Mouse (Mus musculus) embryonic facial prominence, embryonic 11.5 days (tissue): ENCODE data around the gene Adap1. TPM values are rescaled to one million over a fixed set of nuclear protein-coding genes. Genes with fewer than 3 reads are reported as not detected.

ENCODE experiments used
- ATAC-seq: fragments of 200-750 bp; cut with Nextera tagmentation; replicated peaks from 2 replicates; pipeline ENCODE4 v1.8.0; 2017; ENCODE audit warnings: low read depth; ENCODE audit not compliant: insufficient number of reproducible peaks, low FRiP score, low TSS enrichment
- DNase-seq: peaks from one replicate; pipeline ENCODE4 v3.0.0-alpha.2; 2015; ENCODE audit warnings: low spot score
- H3K27ac ChIP-seq: fragments of 300-500 bp; sonication (generic); replicated peaks from 2 replicates; pipeline ENCODE4 v1.5.1; 2014; ENCODE audit warnings: mild to moderate bottlenecking, low read depth, low read length, control low read depth
- H3K27me3 ChIP-seq: fragments of 300-500 bp; sonication (generic); 2 replicates; pipeline ENCODE4 v1.6.1; 2014; ENCODE audit warnings: mild to moderate bottlenecking, low read length, moderate library complexity, mixed read lengths; ENCODE audit not compliant: control insufficient read depth, insufficient read depth
- H3K36me3 ChIP-seq: fragments of 300-500 bp; sonication (generic); replicated peaks from 2 replicates; pipeline ENCODE4 v1.6.1; 2014; ENCODE audit warnings: low read depth, mild to moderate bottlenecking, low read length, moderate library complexity, mixed read lengths; ENCODE audit not compliant: control insufficient read depth, insufficient read depth
- H3K4me1 ChIP-seq: fragments of 300-500 bp; sonication (generic); 2 replicates; pipeline ENCODE4 v1.6.1; 2014; ENCODE audit warnings: low read length, mixed read lengths; ENCODE audit not compliant: control insufficient read depth, insufficient read depth
- H3K4me2 ChIP-seq: fragments of 300-500 bp; sonication (generic); 2 replicates; pipeline ENCODE4 v1.6.1; 2014; ENCODE audit warnings: low read depth, mild to moderate bottlenecking, control low read depth, low read length, moderate library complexity
- H3K4me3 ChIP-seq: fragments of 300-500 bp; sonication (generic); 2 replicates; pipeline ENCODE4 v1.5.1; 2014; ENCODE audit warnings: low read depth, low read length, control low read depth
- H3K9ac ChIP-seq: fragments of 300-500 bp; sonication (generic); replicated peaks from 2 replicates; pipeline ENCODE4 v1.6.1; 2014; ENCODE audit warnings: mild to moderate bottlenecking, control low read depth, low read length
- H3K9me3 ChIP-seq: fragments of 300-500 bp; sonication (generic); replicated peaks from 2 replicates; pipeline ENCODE4 v1.6.1; 2016; ENCODE audit warnings: mild to moderate bottlenecking, low read length, inconsistent platforms, mixed read lengths; ENCODE audit not compliant: control insufficient read depth
- WGBS: fragments of 180-500 bp; shearing (Covaris S2); extraction: QIAGEN DNeasy Blood & Tissue Kit; methylation state at CpG from one replicate; pipeline ENCODE4 v1.1.7; 2014; 5-methylcytosine and 5-hydroxymethylcytosine counted together
- polyA plus RNA-seq: library from polyadenylated mRNA; unstranded; fragments of >200 nt; fragmentation: Nextera tagmentation; extraction: Ambion mirVana; gene quantifications from 2 replicates; pipeline ENCODE4 v1.2.1, GENCODE M21; 2014

The Adap1 gene
- polyA plus RNA-seq, 1 experiment from 2014 or later: 1.7 TPM

DNA sequence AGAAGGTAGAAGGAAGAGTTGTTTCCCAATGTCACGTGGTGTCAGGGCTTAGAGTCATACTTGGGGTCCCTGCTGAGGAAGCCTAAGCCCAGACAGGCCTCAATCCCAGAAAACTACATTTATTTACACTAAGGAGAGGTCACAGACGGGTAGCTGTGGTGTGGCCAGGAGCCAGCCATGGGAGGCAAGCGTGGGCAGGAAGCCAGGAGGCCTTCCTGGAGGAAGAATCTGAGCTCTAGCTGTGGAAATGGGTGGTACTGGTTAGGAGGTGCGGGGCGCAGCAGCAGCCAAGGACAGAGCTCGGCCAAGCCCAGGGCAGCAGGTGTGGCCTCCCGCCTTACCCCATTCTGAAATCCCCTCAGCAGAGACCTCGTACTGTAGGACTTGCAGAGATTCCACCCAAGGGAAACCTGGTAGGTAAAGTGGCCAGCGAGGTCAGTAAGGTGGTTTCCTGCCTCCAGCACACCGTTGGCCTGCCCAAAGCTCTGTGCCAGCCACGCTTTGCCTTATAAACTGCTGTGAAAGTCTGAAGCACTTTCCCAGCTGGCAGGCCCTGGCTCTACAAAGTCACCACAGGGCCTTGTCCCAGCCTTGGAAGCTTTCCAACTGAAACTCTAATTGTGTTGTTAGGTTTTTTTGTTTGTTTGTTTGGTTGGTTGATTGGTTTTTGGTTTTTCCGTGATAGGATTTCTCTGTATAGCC lies 10.3 kb downstream of the Adap1 start:
- H3K4me3 ChIP-seq: no peak overlapping the region
- ATAC-seq (no peak), DNase-seq (no peak)
- H3K4me2 ChIP-seq: no peak overlapping the region
- H3K27ac ChIP-seq: no peak overlapping the region
- H3K9ac ChIP-seq: no peak overlapping the region
- H3K9me3 ChIP-seq: no peaks in the 10 kb centered on the region
- WGBS: 83% methylated on average over 12 of the region's 12 CpGs
- H3K4me1 ChIP-seq: no peaks in the 10 kb centered on the region
- H3K27me3 ChIP-seq: no peaks in the 10 kb centered on the region
- no peaks in the 10 kb centered on the region for H3K36me3 ChIP-seq

- no peaks in the 10 kb centered on the region for H3K9me3 ChIP-seq
- WGBS: 75% methylated on average over 9 of the region's 9 CpGs
- no peak for DNase-seq
- no peak overlapping the region for H3K4me3 ChIP-seq
- no peak for ATAC-seq
- H3K4me1 ChIP-seq: no peaks in the 10 kb centered on the region
- no peaks in the 10 kb centered on the region for H3K36me3 ChIP-seq
- H3K4me2 ChIP-seq: no peak overlapping the region
- no peak overlapping the region for H3K27ac ChIP-seq
- no peak overlapping the region for H3K9ac ChIP-seq
- no peaks in the 10 kb centered on the region for H3K27me3 ChIP-seq
Measured at GRCm38 (mm10) chr5:139313536-139313935, 11.9 kb downstream of the Adap1 start.

- H3K4me1 ChIP-seq: no peaks in the 10 kb centered on the region
- H3K4me2 ChIP-seq: no peak overlapping the region
- H3K4me3 ChIP-seq: no peak overlapping the region
- no peak overlapping the region for H3K27ac ChIP-seq
- H3K9ac ChIP-seq: no peak overlapping the region
- H3K27me3 ChIP-seq: no peaks in the 10 kb centered on the region
- WGBS: 88% methylated on average over 9 of the region's 9 CpGs
- no peaks in the 10 kb centered on the region for H3K9me3 ChIP-seq
- H3K36me3 ChIP-seq: no peaks in the 10 kb centered on the region
- ATAC-seq: no peak
- DNase-seq: no peak
Measured at GRCm38 (mm10) chr5:139311822-139312221, 13.6 kb downstream of the Adap1 start.

DNA sequence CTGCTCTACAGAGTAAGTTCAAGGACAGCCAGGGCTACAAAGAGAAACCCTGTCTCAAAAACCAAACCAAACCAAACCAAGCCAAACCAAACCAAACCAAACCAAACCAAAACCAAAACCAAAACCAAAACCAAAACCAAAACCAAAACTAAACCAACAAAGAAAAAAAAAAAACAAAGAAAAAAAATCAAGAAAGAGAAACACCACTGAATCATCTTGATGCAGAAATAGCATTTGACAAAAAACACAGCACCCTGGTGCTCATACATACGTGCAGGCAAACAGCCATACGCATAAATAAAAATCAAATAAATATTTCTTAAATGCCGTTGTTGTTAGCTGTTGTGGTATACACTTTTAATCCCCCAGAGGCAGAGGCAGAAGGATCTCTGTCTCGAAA lies 14.9 kb downstream of the Adap1 start:
- no peak overlapping the region for H3K4me3 ChIP-seq
- no peaks in the 10 kb centered on the region for H3K27me3 ChIP-seq
- DNase-seq: no peak
- no peak overlapping the region for H3K9ac ChIP-seq
- no peaks in the 10 kb centered on the region for H3K36me3 ChIP-seq
- H3K27ac ChIP-seq: no peak overlapping the region
- H3K4me1 ChIP-seq: no peaks in the 10 kb centered on the region
- 88% methylated on average over 4 of the region's 4 CpGs for WGBS
- no peaks in the 10 kb centered on the region for H3K9me3 ChIP-seq
- no peak overlapping the region for H3K4me2 ChIP-seq
- ATAC-seq: no peak

DNA sequence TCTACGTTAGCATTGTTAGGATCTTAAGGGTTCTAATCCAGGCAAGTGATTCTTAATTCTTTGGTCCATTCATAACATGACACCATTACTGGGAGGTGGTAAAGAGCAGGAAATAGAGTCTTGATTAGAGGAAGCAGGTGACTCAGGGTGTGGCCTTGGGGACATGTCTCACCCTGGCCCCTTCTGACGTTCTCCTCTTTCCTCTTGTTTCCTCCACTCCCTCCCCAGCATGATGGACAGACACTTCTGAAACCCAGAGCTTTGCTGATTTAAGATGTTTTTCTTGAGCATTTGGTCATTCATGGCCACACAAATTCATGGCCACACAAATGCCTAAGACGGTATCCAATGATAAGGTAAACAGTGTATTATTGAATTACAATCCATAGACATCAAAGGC lies 15.5 kb downstream of the Adap1 start:
- no peak overlapping the region for H3K9ac ChIP-seq
- no peaks in the 10 kb centered on the region for H3K27me3 ChIP-seq
- H3K4me3 ChIP-seq: no peak overlapping the region
- no peak overlapping the region for H3K27ac ChIP-seq
- H3K9me3 ChIP-seq: no peaks in the 10 kb centered on the region
- H3K4me2 ChIP-seq: no peak overlapping the region
- DNase-seq (no peak), ATAC-seq (no peak)
- no peaks in the 10 kb centered on the region for H3K36me3 ChIP-seq
- no peaks in the 10 kb centered on the region for H3K4me1 ChIP-seq
- 75% methylated on average over 3 of the region's 3 CpGs for WGBS

GRCm38 (mm10) chr5:139303646-139304061 lies 21.8 kb downstream of the Adap1 start:
- Histone ChIP-seq H3K9me3 (no peaks in the 10 kb centered on the region), H3K36me3 (no peaks in the 10 kb centered on the region), H3K27ac (no peak overlapping the region), H3K4me2 (no peak overlapping the region), H3K4me3 (no peak overlapping the region), H3K9ac (no peak overlapping the region), H3K27me3 (no peaks in the 10 kb centered on the region), H3K4me1 (no peaks in the 10 kb centered on the region)
- ATAC-seq (no peak), DNase-seq (no peak)
- 89% methylated on average over 9 of the region's 9 CpGs for WGBS

DNA sequence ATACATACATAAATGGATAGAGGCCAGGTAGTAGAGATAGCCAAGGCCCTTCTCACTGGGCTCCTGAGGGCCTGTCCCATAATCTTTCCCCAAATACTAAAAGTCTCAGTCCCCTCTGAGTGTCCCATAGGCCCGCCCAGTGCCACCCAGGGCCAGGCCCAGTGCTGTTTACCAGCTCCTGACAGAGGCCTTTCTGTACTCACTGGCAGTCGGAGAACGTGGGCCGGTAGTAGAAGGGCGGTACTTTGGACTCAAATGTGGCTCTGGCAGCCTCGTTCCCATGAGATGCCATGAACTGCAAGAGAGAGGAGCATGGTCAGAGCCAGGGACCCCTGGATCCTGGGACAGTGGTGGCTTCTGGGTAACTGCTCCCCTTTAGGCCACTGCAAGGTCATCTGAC lies 23.3 kb downstream of the Adap1 start:
- DNase-seq: no peak
- Histone ChIP-seq H3K4me3 (no peak overlapping the region), H3K4me1 (no peaks in the 10 kb centered on the region), H3K27me3 (no peaks in the 10 kb centered on the region), H3K4me2 (no peak overlapping the region), H3K9ac (no peak overlapping the region), H3K36me3 (no peaks in the 10 kb centered on the region), H3K27ac (no peak overlapping the region), H3K9me3 (no peaks in the 10 kb centered on the region)
- no peak for ATAC-seq
- 87% methylated on average over 6 of the region's 6 CpGs for WGBS

GRCm38 (mm10) chr5:139297745-139298144 lies 27.7 kb downstream of the Adap1 start:
- Histone ChIP-seq H3K27me3 (no peaks in the 10 kb centered on the region), H3K4me1 (no peaks in the 10 kb centered on the region), H3K27ac (no peak overlapping the region), H3K4me3 (no peak overlapping the region), H3K4me2 (no peak overlapping the region), H3K9me3 (no peaks in the 10 kb centered on the region), H3K36me3 (no peaks in the 10 kb centered on the region), H3K9ac (no peak overlapping the region)
- ATAC-seq (no peak), DNase-seq (no peak)
- WGBS: 82% methylated on average over 5 of the region's 5 CpGs
